Mouse (Mus musculus) adrenal gland, postnatal 4 days (tissue): Measurements from ENCODE around the gene Vti1a. TPM values are rescaled to one million over a fixed set of nuclear protein-coding genes. Genes with fewer than 3 reads are reported as not detected.

Experiments used
- DNase-seq, 2 experiments: peaks; one replicate each; pipeline ENCODE4 v3.0.0; 2021 to 2022; ENCODE audit warnings: low spot score in 2 of 2, mixed read lengths in 2 of 2
- total RNA-seq, 2 experiments: library from RNA; stranded (reverse); gene quantifications; 2 replicates each; pipeline ENCODE4 v1.2.3; 2021

Vti1a gene
- total RNA-seq, 2 experiments from 2014 or later = 37.4 to 38.1 TPM

DNA sequence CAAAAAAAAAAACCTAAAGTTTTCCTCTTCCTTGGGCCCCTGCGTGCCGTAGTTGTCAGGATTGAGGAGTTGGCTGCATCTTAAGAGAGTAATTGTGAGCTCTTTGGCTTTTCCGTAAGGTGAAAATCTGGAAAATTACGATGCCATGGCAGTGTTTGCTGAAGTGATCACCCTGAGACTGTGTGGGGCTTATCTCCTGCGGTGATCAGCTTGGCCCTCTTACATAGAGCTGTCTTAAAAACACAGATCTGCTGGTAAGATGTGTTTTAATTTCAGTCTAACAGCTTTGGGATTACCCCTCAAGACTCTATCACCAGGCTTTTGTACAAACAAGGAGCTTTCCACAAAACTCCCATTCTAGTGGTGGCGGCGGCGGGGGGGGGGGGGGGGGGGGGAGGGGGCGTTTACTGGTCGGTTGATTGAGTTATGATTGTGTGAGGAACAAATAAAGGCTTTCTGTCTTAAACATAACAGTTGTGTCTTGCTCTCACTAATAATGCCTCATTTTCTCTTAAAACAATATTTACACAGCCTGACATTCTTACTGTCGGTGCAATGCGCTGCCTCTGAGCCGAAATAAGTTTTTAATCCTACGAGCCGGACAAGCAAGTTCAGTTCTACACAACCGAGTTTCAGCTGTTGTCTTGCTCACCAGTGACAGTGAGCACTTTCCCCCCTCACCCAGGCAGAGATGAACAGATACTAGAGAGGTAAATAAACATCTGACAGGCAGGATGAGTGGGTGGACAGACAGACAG lies 267.0 kb downstream of the Vti1a start:
- DNase-seq = no peak

DNA sequence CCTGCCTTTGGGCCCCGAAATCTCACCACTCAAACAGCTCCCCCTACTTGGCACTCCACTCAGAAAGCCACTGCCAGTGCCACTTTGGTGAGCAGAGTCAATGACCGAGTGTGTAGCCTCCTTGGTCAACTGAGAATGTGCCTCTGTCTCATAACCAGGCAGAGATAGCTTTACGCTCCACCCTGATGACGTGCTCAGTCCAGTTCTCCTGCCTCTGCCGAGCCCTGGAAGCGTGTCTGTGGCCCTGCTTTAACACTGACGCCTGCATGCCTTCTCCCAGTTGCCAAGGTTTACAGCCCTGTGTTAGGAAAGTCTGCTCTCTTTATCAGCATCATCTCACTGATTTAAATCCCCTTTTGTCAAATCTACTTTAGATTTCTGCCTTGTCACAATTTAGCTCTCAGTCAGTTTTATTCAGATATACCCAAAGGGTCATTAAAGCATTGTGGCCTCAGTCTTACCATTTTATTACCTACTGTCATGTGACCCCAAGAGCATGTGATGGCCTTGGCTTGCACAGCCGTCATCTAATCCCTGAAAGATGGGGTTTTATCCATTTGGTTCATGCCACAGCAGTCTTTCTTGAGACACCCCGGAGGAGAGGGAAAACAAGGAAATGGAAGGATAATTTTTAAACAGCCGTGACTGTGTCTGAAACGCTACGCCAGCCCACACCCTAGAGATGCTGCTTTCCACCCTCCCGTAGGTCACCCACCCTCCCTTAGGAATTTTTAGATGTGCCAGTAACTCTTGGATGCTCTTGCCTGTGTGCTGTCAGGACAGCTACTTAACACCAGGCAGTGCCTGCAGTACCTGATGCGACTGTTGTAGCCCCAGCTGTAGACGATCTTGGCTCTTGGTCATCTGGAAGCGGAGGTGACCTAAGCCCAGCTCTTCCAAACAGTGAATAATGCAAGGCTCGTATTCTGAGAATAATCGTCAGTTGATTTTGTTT lies 269.5 kb downstream of the Vti1a start:
- no peak for DNase-seq

DNA sequence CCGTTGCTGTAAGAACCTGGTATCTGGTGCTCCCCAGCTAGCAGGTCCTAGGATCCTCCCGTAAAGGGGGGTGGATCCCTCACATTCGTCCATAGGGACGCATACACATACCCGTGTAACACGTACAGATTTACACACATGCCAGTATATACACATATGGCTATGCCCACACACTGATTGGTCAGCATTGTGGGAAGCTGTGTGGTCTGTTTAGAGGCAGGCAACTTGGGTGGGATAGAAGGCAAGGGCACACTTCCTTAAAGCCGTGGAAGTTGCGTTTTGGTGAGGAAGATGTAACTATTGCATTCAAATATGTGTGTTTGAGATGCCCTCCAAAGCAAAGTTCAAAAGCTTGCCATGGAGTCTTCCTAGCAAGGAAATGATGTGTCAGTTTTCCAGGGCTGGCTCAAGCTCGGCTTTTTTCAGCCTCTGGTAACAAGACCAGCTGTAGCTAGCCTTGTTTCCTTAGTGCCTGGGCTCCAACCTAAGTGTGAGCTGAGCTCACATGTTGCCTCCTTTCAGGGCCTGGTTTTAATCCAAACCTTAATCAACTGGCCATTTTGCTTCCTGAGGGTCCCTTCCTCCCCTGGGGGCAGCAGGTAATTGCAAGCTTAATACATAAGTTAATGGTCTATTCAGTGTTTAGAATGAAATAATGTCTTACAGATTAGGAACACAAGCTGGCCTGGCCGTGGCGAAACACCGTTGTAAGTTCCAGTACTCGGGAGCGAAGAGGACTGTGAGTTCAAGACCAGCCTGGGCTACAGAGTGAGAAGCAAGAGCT lies 271.7 kb downstream of the Vti1a start:
- no peak for DNase-seq

DNA sequence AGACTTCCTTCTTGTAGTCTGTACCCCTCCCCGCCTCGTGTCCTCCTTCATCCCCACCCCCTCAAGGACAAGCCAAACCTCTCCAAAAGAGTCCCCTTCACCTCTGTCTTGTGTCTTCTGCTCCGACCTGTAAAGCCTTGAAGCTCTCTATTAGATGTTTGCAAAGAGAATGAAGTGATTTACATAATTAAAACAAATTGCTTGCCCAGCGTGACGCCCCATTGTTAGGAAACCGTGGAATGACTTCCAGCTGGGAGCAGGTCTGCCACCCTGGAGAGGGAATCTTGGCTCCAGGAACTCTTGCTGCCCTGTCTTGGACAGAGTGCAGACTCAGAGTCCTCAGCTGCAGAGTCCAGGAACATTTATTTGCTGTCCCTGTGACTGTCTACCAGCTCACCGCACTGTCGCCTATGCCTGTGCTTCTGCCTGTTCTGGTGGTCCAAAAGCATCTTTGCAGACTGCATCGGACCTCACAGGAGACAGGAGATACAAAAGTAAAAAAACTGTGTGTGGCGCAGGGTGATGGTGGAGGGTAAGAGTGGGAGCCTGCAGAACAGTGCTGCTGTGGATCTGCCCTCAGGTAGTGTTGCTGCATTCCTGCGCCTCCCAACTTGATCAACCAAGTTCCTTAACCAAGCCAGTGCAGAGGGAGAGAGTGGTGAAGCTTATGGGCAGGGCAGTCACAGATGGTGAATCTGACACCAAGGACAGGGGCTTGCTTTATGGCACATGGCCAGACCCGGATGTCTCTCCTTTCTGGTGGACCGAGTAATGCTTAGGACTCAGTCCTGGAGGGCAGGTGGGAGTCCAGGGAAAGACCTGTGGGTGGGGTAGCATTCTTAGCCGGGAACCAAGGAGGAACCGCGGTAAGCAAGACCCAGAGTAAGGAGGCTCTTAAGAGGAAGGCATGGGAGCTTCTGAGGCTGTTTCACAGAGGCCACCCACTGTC lies 273.1 kb downstream of the Vti1a start:
- DNase-seq = no peak

DNA sequence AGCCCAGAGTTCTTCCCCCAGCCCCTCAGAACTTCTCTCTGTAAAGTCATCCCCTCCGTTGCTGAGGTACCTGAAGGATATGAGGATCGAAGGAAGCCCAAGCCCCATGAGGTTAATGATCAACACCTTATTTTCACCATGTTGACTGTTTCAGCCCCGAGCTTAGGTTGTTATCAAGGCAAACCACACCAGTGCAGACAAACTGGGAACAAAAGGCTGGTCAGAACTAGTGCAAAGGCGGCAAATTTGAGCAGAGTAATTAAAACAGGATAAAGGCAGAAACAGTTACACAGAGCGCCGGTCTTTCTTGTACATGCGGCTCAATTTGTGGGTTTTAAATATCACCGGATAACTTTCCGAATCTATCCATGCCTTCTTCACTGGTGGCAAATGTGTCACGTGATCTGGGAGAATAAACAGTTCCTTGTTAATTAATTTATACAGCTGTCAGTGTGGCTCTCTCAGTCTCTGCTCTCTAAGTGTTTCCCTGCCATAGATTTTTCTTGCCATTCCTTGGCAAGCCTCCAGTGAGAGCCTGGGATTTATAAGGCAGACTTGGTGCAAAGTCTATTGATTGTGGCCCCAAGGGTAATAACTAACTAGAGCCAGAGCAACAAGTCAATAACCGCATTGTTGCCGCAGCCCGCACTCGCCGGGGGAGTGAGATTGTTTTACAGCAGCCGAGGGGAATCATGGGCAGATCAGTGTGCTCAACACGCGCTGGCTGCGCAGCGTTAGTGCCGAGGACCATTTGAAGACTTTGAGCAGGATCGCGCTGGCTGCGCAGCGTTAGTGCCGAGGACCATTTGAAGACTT lies 277.0 kb downstream of the Vti1a start:
- no peak for DNase-seq

DNA sequence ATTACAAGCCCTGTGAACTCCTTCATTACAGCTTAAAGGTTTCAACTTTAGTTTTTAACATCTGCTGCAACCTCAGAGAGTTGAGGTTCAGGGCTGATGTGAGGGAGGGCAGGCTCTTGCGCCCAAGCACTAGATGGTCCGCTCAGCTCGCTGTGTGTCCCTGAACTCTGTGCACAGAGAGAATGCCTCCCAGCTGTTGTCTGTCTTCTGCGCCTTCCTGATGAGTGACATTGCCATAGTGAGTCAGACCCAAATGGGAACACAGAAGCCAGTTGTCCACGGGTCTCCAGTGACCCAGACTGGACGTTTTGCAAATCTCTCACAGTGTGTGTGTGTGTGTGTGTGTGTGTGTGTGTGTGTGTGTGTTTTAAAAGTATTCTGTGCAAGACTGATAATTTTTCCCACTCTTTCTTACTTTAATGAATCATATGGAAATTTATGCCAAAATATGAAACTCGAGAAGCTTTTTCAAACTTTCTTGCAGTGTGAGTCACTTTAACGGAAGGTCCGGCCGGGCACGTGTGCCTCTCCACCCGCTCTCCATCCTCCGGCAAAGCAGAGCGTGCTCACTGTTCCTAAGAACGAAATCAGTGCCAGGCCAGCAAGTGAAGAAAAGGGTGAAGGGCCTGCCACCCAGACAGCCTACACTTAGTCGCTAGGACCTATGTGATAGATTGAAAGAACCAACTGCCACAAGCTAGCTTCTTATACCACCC lies 277.8 kb downstream of the Vti1a start:
- no peak for DNase-seq

DNA sequence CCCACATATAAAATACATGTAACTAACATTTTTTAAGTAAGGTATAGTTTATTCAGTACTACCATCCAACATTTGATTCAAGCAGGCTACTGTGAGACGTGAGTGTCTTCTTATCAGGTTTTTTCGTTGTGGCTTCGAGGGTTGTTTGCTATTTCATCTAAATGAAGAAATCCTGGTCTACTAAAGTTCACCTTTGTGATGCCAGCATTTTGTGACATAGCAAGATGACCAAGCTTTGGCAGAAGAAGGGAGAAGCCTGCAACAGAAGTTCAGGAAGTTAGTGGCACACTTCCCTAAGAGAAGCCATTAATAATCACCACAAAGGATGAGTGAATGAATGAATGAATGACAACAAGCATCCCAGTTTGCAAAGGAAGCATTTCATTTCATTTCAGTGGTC lies 278.4 kb downstream of the Vti1a start:
- DNase-seq = no peak

DNA sequence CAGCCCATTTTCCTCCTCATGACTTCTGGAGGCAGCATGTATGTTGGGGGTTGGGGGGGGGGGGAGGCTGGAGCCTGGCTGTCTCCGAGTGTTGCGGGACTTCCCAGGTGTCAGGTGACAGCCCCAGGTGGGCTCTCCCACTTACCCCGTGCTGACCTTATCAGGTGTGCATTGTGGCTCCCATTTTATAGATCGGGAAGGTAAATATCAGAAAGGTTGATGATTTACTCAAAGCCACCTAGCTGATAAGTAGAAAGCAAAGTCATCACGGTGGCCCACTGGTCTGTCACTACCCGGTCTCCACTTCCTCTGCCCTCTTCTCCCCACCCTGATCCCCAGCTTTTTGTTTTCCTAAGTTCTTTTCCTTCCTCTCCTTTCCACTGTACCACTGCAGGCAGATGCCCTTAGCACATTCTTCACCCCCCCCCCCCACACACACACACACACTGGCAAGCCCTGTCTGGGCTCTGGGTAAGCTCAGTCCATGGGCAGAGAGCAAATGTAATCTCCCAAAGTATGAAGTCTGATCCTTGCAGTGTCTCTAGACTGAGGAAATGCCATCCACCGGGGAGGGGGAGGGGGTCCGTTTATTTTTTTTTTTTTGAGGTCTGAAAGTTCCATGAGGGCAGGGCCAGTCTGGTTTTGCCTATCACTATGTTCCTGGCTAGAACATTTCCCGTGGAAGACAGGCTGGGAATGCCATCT lies 280.0 kb downstream of the Vti1a start:
- DNase-seq = no peak

DNA sequence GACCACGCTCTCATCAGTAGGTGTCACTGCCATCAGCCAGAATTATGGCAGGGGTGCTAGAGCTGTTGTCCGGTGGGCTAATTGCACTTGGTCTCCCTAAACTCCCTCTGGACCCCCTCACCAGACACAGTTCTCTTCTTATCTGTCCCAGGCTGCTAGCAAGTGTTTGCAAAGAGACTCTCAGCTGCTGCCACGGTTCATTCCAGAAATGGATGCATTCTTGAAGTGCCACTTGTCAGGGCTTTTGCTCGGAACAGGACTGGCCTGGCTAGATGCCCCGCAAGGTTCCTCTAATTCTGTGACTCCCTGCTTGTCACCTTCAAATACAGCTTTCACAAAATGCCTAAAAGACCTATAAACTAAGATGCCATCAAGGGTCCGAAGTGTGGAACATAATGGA lies 280.7 kb downstream of the Vti1a start:
- DNase-seq = no peak

DNA sequence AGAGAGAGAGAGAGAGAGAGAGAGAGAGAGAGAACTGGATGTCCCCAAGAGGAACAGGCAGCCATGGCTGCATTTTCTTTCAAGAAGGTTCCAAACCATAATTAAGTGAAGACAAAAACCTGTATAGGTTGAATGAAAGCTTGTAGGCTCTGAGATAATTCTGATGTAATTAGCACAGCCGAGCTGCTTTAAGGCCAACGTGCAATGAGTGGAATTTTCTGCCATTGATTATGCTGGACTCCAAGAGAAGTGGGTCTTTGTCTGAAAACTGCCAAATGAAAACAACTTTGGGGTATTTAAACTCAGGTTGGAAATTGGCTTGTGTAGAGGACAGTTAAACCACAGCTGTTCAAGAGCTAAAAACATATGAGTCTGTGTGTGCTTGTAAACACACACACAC lies 281.2 kb downstream of the Vti1a start:
- DNase-seq = no peak

DNA sequence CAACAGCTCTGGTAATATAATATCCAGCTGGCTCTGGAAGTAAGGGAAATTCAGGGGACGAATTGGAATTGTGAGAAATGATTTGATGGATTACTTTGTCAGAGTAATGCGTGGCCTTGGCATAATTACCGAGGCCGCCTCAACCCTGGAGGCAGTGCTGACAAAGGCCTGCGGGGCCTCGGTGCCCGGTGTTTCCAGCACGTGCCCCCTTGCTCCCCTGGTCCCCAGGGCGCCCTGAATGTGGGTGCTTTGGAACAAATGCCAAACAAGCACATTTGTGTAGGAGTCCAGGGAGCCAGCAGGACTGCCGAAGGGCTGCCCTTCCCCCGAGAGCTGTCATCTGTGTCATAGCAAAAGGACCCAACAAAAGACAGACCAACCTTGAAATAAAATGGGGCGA lies 281.9 kb downstream of the Vti1a start:
- no peak for DNase-seq

DNA sequence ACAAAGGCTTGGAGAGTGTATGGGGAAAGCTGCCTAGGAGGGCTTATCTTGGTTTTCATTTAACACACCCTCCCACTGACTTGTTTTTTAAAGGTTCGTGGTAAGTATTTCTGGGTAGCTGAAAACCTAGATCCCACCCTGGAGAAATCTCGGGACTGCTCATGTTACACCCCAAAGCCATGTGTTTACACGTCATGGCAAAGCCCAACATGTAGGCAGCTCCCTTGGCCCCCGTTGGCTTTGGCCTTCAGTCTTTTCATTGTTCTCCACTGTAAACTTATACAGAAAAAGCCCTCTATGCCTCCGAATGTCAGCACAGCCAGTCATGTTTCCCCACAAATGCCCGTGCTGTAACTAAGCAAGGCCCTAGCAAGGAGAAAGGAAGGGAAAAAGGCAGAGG lies 283.0 kb downstream of the Vti1a start:
- DNase-seq = no peak

DNA sequence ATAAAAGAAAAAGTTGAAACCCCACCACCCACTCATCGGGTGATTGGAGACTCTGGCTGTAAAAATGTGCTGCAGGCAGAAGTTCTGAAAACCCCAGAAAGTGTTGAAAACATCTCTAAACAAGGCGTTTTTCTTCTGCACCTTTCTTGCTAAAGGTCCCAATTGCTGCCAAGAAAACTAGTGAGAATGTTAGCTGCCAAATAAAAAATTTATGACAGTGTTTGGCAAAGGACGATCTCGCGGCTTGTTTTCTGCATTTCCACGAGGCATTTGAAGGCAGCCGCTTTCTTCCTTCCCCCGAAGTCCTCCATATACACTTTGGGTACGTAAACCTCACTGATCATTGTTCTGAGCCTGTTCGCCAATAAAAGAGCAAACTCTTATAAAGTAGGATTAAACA lies 291.6 kb downstream of the Vti1a start:
- DNase-seq = no peak

DNA sequence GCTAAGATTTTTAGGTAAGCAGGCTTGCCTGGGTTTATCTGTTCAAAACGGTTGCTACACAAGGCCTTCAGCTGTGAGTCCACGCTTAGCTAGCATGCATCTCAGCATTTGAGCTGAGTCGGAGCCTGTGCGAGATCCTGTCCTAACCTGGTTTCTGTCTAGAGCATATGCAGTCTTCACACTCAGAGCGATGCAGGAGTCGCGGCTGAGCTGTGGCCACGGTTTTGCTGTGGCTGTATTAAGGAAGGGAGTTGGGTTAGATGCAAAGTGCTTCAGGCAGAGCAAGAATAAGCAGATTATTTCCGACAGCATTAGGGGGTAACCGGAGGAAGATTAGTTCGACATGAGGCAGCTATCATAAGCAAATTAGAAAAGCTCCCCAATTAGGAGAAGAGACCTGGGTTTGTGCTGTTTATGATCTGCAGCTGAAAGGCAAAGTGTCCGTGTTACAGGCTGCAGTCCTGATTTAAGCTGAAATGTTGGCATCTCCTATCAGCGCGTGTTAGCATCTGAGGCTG lies 292.8 kb downstream of the Vti1a start:
- no peak for DNase-seq

DNA sequence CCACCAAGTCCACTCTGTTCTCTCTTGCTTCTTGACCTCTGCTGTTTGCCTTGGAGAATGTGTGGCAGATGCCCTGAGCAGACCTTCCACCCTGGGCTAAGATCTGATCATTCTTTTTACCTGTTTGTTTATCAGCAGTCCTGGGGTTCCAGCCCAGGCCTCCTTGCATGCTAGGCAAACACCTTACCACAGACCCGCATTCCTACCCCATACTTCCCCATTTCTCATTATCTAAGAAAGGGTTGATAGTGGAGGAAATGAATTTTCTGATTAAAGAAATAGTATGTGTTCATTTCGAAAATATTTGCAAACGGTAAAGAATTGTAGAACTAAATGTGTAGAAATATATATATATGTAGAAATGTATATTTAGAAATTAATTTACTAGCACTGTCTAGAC lies 293.7 kb downstream of the Vti1a start:
- no peak for DNase-seq

DNA sequence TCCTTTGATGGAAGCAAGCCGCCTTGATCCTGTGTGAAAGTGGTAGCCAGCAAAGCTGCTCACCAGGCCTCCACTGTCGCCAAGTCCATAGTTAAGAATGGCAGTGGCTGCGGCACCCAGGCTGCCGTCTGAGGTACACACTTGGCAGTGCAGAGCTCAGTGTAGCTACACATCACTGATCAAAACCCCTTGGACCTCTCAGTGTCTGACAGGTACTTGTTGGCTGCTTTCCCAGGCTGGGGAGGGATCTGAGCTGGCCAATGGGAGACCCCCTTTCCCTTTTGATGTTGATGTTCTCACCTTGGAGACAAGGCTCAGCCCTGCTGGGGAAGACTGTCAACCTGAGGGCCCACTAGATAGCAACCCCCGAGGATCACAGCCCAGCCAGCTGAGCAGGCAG lies 299.6 kb downstream of the Vti1a start:
- no peak for DNase-seq

DNA sequence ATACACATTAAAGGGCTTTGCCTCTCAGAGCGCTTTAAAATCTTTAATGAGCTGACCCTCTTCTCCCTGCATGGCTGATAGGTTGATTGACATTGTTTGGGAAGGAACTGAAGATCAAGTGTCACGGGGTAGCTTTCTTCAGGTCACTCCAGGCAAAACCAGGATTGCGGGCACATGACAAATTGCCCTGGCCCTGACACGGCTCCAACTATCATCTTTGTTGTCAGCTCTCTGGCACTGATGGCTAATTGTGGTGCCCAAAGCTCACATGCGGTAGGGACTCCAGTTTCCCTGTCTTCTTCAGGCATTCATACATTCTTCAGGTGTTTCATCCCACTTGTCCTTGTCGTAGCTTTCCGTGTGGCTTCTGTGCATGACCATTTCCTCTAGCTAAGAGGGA lies 300.2 kb downstream of the Vti1a start:
- no peak for DNase-seq

DNA sequence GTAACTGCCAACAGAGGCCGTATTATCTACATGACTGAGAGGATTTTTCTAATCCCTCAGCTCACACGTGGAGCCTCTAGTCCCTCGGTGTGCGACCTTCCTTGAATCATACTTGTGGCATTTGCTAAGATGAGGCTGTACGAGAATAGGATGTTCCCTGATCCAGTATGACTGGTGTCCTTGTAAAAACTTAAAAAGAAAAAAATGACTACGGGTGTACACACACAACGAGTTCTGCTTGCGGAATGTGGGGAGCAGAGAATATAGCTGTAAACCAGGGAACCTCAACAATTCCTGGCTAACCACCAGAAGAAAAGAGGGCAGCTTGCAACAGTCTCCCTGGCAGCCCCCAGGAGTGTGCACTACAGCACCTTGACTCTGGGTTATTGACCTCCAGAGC lies 300.8 kb downstream of the Vti1a start:
- no peak for DNase-seq
